Mouse (Mus musculus) lung, embryonic 15.5 days (tissue): ENCODE results near the gene Inhba. TPM values are rescaled to one million over a fixed set of nuclear protein-coding genes. Genes with fewer than 3 reads are reported as not detected.
A peak's percentile ranks its signal among the peaks of the same experiment; 100 is the strongest.

Experiments
- ATAC-seq: fragments of 200-750 bp; cut with Nextera tagmentation; 2 replicates; pipeline ENCODE4 v1.8.0; 2017; ENCODE audit warnings: moderate number of reproducible peaks, borderline replicate concordance; ENCODE audit not compliant: low FRiP score, low TSS enrichment; ENCODE audit errors: extremely low read depth
- H3K27ac ChIP-seq: fragments of 300-500 bp; sonication (generic); 2 replicates; pipeline ENCODE4 v1.5.1; 2015; ENCODE audit warnings: moderate library complexity, mild to moderate bottlenecking, inconsistent platforms
- H3K27me3 ChIP-seq: fragments of 300-500 bp; sonication (generic); 2 replicates; pipeline ENCODE4 v1.6.1; 2015; ENCODE audit warnings: inconsistent platforms
- H3K36me3 ChIP-seq: fragments of 300-500 bp; sonication (generic); 2 replicates; pipeline ENCODE4 v1.6.1; 2015; ENCODE audit warnings: inconsistent platforms
- H3K4me1 ChIP-seq: fragments of 300-500 bp; sonication (generic); 2 replicates; pipeline ENCODE4 v1.6.1; 2015; ENCODE audit warnings: inconsistent platforms
- H3K4me2 ChIP-seq: fragments of 300-500 bp; sonication (generic); 2 replicates; pipeline ENCODE4 v1.6.1; 2015; ENCODE audit warnings: inconsistent platforms, mild to moderate bottlenecking, moderate library complexity
- H3K4me3 ChIP-seq: fragments of 300-500 bp; sonication (generic); 2 replicates; pipeline ENCODE4 v1.5.1; 2015; ENCODE audit warnings: mild to moderate bottlenecking, inconsistent platforms
- H3K9ac ChIP-seq: fragments of 300-500 bp; sonication (generic); 2 replicates; pipeline ENCODE4 v1.6.1; 2015; ENCODE audit warnings: inconsistent platforms
- H3K9me3 ChIP-seq: fragments of 300-500 bp; sonication (generic); 2 replicates; pipeline ENCODE4 v1.6.1; 2016; ENCODE audit warnings: inconsistent platforms
- WGBS: fragments of 180-500 bp; shearing (Covaris S2); methylation state at CpG from one replicate; pipeline ENCODE4 v1.1.7; 2015; 5-methylcytosine and 5-hydroxymethylcytosine counted together
- polyA plus RNA-seq: library from polyadenylated mRNA; unstranded; fragments of >200 nt; fragmentation: Nextera tagmentation; extraction: Ambion mirVana; gene quantifications from 2 replicates; pipeline ENCODE4 v1.2.1, GENCODE M21; 2015

Gene Inhba
- polyA plus RNA-seq, 1 experiment from 2014 or later, result 4.7 TPM

GRCm38 (mm10) chr13:16012243-16012887 is 714 bp downstream of the Inhba start:
- peak overlapping the region; percentile 93 for H3K4me2 ChIP-seq
- peak overlapping the region; percentile 55; the same call in 1 of the 2 replicates for H3K27ac ChIP-seq
- WGBS, result 6% methylated on average over 19 of the region's 19 CpGs
- peak overlapping the region; percentile 51 for H3K4me3 ChIP-seq
- no peaks in the 10 kb centered on the region for H3K9me3 ChIP-seq
- H3K36me3 ChIP-seq, result no peaks in the 10 kb centered on the region
- peaks cover 5% of the 10 kb centered on the region for H3K27me3 ChIP-seq
- ATAC-seq, result peak; percentile 93
- H3K4me1 ChIP-seq, result peaks cover 10% of the 10 kb centered on the region
- peak overlapping the region; percentile 58 for H3K9ac ChIP-seq

- H3K9ac ChIP-seq, result no peak overlapping the region
- H3K4me2 ChIP-seq, result no peak overlapping the region
- no peaks in the 10 kb centered on the region for H3K9me3 ChIP-seq
- no peak overlapping the region for H3K27ac ChIP-seq
- WGBS, result 40% methylated on average over 3 of the region's 3 CpGs
- H3K27me3 ChIP-seq, result peaks cover 5% of the 10 kb centered on the region
- peaks cover 16% of the 10 kb centered on the region for H3K4me1 ChIP-seq
- no peak for ATAC-seq
- no peak overlapping the region for H3K4me3 ChIP-seq
- no peaks in the 10 kb centered on the region for H3K36me3 ChIP-seq
Measured at GRCm38 (mm10) chr13:16014166-16014565, 2.5 kb downstream of the Inhba start.

GRCm38 (mm10) chr13:16016506-16016905 is 4.9 kb downstream of the Inhba start:
- Histone ChIP-seq H3K9ac (no peak overlapping the region), H3K27ac (no peak overlapping the region)

GRCm38 (mm10) chr13:16017338-16017737 is 5.7 kb downstream of the Inhba start:
- Histone ChIP-seq H3K27ac (no peak overlapping the region), H3K4me1 (peaks cover 10% of the 10 kb centered on the region), H3K27me3 (peaks cover 5% of the 10 kb centered on the region), H3K9ac (peak overlapping the region; percentile 34), H3K4me3 (peak overlapping the region; percentile 39), H3K9me3 (no peaks in the 10 kb centered on the region), H3K4me2 (peak overlapping the region; percentile 70), H3K36me3 (no peaks in the 10 kb centered on the region)
- WGBS, result under 1% methylated on average over 20 of the region's 20 CpGs
- no peak for ATAC-seq

More at GRCm38 (mm10) chr13:16016506-16016905, 4.9 kb downstream of the Inhba start:
- H3K27me3 ChIP-seq, result peaks cover 5% of the 10 kb centered on the region
- H3K4me2 ChIP-seq, result no peak overlapping the region
- H3K36me3 ChIP-seq, result no peaks in the 10 kb centered on the region
- no peak overlapping the region for H3K4me3 ChIP-seq
- H3K9me3 ChIP-seq, result no peaks in the 10 kb centered on the region
- no peak for ATAC-seq
- WGBS, result 0% methylated on average over 1 of the region's 2 CpGs
- peaks cover 12% of the 10 kb centered on the region for H3K4me1 ChIP-seq

- ATAC-seq, result no peak; the same call in 1 of the 2 replicates
- Histone ChIP-seq H3K9me3 (no peaks in the 10 kb centered on the region), H3K27ac (no peak overlapping the region), H3K9ac (0 out of 2 replicates have a peak overlapping the region, but pooled peaks have one; percentile 23), H3K36me3 (no peaks in the 10 kb centered on the region), H3K4me3 (peak overlapping the region; percentile 39), H3K27me3 (peaks cover 5% of the 10 kb centered on the region), H3K4me2 (peak overlapping the region; percentile 70), H3K4me1 (peaks cover 10% of the 10 kb centered on the region)
- 1% methylated on average over 7 of the region's 9 CpGs for WGBS
Measured at GRCm38 (mm10) chr13:16017777-16018176, 6.1 kb downstream of the Inhba start.

GRCm38 (mm10) chr13:16018807-16019510 is 7.3 kb downstream of the Inhba start:
- Histone ChIP-seq H3K9ac (no peak overlapping the region), H3K4me3 (no peak overlapping the region), H3K9me3 (no peaks in the 10 kb centered on the region), H3K4me1 (peaks cover 10% of the 10 kb centered on the region), H3K36me3 (no peaks in the 10 kb centered on the region), H3K4me2 (peak overlapping the region; percentile 16), H3K27me3 (peaks cover 5% of the 10 kb centered on the region), H3K27ac (no peak overlapping the region)
- ATAC-seq, result no peak
- WGBS, result 63% methylated on average over 3 of the region's 3 CpGs

GRCm38 (mm10) chr13:16020659-16021058 is 9.0 kb downstream of the Inhba start:
- no peak overlapping the region for H3K27ac ChIP-seq
- 0% methylated on average over 1 of the region's 1 CpGs for WGBS
- no peaks in the 10 kb centered on the region for H3K36me3 ChIP-seq
- no peak overlapping the region for H3K4me3 ChIP-seq
- H3K9me3 ChIP-seq, result no peaks in the 10 kb centered on the region
- H3K27me3 ChIP-seq, result peaks cover 5% of the 10 kb centered on the region
- no peak for ATAC-seq
- H3K4me2 ChIP-seq, result no peak overlapping the region
- peaks cover 10% of the 10 kb centered on the region for H3K4me1 ChIP-seq
- no peak overlapping the region for H3K9ac ChIP-seq

- Histone ChIP-seq H3K27ac (no peak overlapping the region), H3K4me2 (no peak overlapping the region), H3K27me3 (peaks cover under 1% of the 10 kb centered on the region; the same call in 1 of the 2 replicates), H3K36me3 (no peaks in the 10 kb centered on the region), H3K4me1 (peaks cover 10% of the 10 kb centered on the region), H3K9me3 (no peaks in the 10 kb centered on the region), H3K9ac (no peak overlapping the region), H3K4me3 (no peak overlapping the region)
- 17% methylated on average over 6 of the region's 6 CpGs for WGBS
- no peak for ATAC-seq
Measured at GRCm38 (mm10) chr13:16021181-16021580, 9.5 kb downstream of the Inhba start.

GRCm38 (mm10) chr13:16021849-16022248 is 10.2 kb downstream of the Inhba start:
- H3K4me2 ChIP-seq, result no peak overlapping the region
- H3K27me3 ChIP-seq, result no peaks in the 10 kb centered on the region
- no peak overlapping the region for H3K4me3 ChIP-seq
- no peaks in the 10 kb centered on the region for H3K9me3 ChIP-seq
- H3K4me1 ChIP-seq, result peaks cover 10% of the 10 kb centered on the region
- H3K9ac ChIP-seq, result no peak overlapping the region
- no peaks in the 10 kb centered on the region for H3K36me3 ChIP-seq
- no peak overlapping the region for H3K27ac ChIP-seq
- ATAC-seq, result no peak
- 77% methylated on average over 7 of the region's 7 CpGs for WGBS

GRCm38 (mm10) chr13:16022536-16022935 is 10.9 kb downstream of the Inhba start:
- no peaks in the 10 kb centered on the region for H3K9me3 ChIP-seq
- H3K36me3 ChIP-seq, result no peaks in the 10 kb centered on the region
- no peaks in the 10 kb centered on the region for H3K27me3 ChIP-seq
- H3K9ac ChIP-seq, result no peak overlapping the region
- 94% methylated on average over 8 of the region's 8 CpGs for WGBS
- no peak overlapping the region for H3K4me3 ChIP-seq
- peaks cover 5% of the 10 kb centered on the region for H3K4me1 ChIP-seq
- no peak overlapping the region for H3K27ac ChIP-seq
- no peak overlapping the region for H3K4me2 ChIP-seq
- ATAC-seq, result no peak

- no peaks in the 10 kb centered on the region for H3K36me3 ChIP-seq
- no peaks in the 10 kb centered on the region; the same call in 1 of the 2 replicates for H3K4me1 ChIP-seq
- H3K27ac ChIP-seq, result no peak overlapping the region
- no peak overlapping the region for H3K4me2 ChIP-seq
- WGBS, result 50% methylated on average over 13 of the region's 13 CpGs
- H3K9me3 ChIP-seq, result no peaks in the 10 kb centered on the region
- no peaks in the 10 kb centered on the region for H3K27me3 ChIP-seq
- ATAC-seq, result no peak
- no peak overlapping the region for H3K9ac ChIP-seq
- no peak overlapping the region for H3K4me3 ChIP-seq
Measured at GRCm38 (mm10) chr13:16023070-16024039, 11.7 kb downstream of the Inhba start.
